Mouse (Mus musculus): Measurements from ENCODE around the gene Fbxl8. TPM values are rescaled to one million over a fixed set of nuclear protein-coding genes. Genes with fewer than 3 reads are reported as not detected.

The Fbxl8 gene
- polyA plus RNA-seq, 1 experiment from 2014 or later = 2.6 TPM

DNA sequence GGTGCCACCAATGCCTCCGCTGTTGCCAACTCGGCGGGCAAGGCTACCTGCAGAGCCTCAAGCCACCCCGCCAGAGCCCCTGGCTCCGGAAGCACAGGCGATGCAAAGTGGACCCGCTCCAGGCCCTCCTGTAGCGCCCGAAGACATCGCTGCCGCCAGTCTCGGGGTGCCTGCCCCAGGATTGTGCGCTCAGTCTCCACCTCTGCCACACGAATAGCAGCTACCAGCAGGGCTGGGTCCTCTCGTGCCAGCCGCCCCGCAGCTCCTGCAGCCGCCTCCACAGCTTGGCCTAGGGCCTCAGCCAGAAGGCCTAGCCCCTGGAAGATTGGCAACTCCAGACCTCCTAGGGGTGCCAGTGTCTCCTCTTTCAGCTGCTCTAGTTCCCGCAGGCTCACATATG is 29.0 kb downstream of the Fbxl8 start:
- no peak overlapping the region for H3K9ac ChIP-seq
- WGBS = 60% methylated on average over 19 of the region's 19 CpGs
- H3K4me1 ChIP-seq (replicated peaks) = peaks cover 38% of the 10 kb centered on the region
- no peak overlapping the region for H3K27ac ChIP-seq (ENCODE audit: poor library complexity, severe bottlenecking)
- no peaks in the 10 kb centered on the region for H3K36me3 ChIP-seq
- no peak overlapping the region for H3K4me2 ChIP-seq
- H3K4me3 ChIP-seq = no peak overlapping the region
- no peak for ATAC-seq (ENCODE audit: insufficient number of reproducible peaks, low FRiP score)
- H3K9me3 ChIP-seq (replicated peaks) = no peaks in the 10 kb centered on the region
- peaks cover 27% of the 10 kb centered on the region for H3K27me3 ChIP-seq (replicated peaks)

DNA sequence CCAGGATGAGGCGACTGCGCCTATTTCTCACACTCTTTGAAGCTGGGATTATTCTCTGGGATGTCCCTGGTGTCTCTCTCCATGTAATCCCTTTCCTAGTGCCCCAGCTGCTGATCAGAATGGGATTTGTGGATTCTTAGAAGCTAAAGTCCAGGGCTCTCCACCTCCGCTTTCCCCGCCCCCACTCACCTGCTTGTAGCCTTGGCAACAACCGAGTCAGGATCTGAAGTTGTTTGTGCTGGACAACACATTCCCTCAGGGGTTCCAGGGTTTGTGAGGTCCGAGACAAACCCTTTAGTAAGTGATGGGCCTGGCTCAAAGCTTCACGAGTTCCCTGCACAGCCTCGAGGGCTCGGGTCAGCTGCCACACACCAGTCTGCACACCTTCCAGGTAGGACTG is 30.3 kb downstream of the Fbxl8 start:
- Histone ChIP-seq H3K9ac (peak overlapping the region; percentile 58; the same call in 1 of the 2 replicates), H3K4me3 (peak overlapping the region; percentile 32), H3K36me3 (peaks cover 11% of the 10 kb centered on the region), H3K27ac (ENCODE audit: poor library complexity, severe bottlenecking) (no peak overlapping the region), H3K27me3 (replicated peaks) (peaks cover 27% of the 10 kb centered on the region), H3K4me2 (peak overlapping the region; percentile 58), H3K4me1 (replicated peaks) (peaks cover 41% of the 10 kb centered on the region), H3K9me3 (replicated peaks) (no peaks in the 10 kb centered on the region)
- ATAC-seq (ENCODE audit: insufficient number of reproducible peaks, low FRiP score) = no peak
- WGBS = 56% methylated on average over 9 of the region's 9 CpGs

DNA sequence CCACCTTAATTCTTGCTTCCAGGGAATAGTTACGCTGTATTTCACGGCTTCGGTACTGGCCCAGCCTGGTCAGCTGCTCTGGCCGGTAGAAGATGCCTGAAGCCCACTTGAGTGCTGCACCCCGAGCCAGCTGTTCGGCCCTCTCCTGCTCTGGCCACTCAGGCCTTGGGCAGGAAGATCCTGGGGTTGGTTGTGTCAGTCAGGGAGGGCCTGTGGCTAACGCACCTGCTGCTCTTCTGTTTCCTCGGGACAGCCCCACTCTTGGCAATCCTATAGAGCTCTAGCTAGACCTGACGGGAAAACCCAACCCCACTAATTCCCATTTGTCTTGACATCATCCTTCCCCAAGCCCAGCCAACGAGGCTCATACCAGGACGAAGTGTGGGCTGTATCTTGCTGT is 30.8 kb downstream of the Fbxl8 start:
- peak overlapping the region; percentile 45 for H3K27ac ChIP-seq (ENCODE audit: poor library complexity, severe bottlenecking)
- H3K9me3 ChIP-seq (replicated peaks) = no peaks in the 10 kb centered on the region
- H3K9ac ChIP-seq = peak overlapping the region; percentile 58; the same call in 1 of the 2 replicates
- H3K4me1 ChIP-seq (replicated peaks) = peaks cover 38% of the 10 kb centered on the region
- whole genome bisulfite sequencing = 60% methylated on average over 11 of the region's 11 CpGs
- peak overlapping the region; percentile 32 for H3K4me3 ChIP-seq
- H3K36me3 ChIP-seq = peaks cover 16% of the 10 kb centered on the region
- peak overlapping the region; percentile 58 for H3K4me2 ChIP-seq
- peaks cover 24% of the 10 kb centered on the region for H3K27me3 ChIP-seq (replicated peaks)
- no peak for ATAC-seq (ENCODE audit: insufficient number of reproducible peaks, low FRiP score)

DNA sequence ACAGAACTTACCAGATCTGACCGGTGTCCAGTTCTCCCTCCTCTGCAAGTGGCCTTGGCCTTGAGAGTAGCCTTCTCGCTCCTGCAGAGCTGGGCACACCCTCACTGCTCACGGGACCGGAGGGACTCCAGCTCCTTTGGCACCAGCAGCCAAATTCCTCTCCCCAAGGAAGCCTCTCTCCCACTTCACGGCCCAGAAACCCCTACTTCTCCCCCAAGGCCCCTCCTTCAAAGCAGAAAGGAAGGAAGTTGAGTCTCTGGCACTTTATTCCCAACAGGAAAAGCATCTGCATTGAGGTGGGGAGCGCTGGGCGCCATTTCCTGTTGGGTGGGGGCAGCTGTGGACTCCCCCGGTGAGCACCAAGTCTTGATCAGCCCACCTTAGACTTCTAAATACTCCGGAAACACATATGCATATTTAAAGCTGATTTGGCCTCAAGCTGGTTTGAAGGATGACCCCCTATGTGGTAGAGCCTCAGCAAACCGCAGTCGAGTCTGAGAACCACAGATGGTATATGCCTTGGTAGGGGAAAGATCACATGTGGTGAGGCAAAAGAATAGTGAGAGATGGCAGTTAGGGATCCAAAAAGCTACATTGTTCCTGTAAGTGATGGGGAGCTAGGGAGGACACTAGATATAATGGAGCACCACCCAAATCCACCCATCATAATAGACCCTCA is 31.6 kb downstream of the Fbxl8 start, which contains the start of gene Exoc3l:
Gene Exoc3l (minus strand): TSS at position 207 of the 679 bp plus-strand sequence.
- H3K27me3 ChIP-seq (replicated peaks) = peaks cover 18% of the 10 kb centered on the region
- H3K9me3 ChIP-seq (replicated peaks) = no peaks in the 10 kb centered on the region
- H3K27ac ChIP-seq (ENCODE audit: poor library complexity, severe bottlenecking) = peak within 1 kb of the TSS; percentile 48
- no peak for ATAC-seq (ENCODE audit: insufficient number of reproducible peaks, low FRiP score)
- H3K4me1 ChIP-seq (replicated peaks) = peaks cover 31% of the 10 kb centered on the region
- peak within 1 kb of the TSS; percentile 87 for H3K4me3 ChIP-seq
- peak within 1 kb of the TSS; percentile 84 for H3K4me2 ChIP-seq
- peak within 1 kb of the TSS; percentile 58; the same call in 1 of the 2 replicates for H3K9ac ChIP-seq
- 36% methylated on average over 11 of the region's 11 CpGs for WGBS
- H3K36me3 ChIP-seq = peaks cover 24% of the 10 kb centered on the region

DNA sequence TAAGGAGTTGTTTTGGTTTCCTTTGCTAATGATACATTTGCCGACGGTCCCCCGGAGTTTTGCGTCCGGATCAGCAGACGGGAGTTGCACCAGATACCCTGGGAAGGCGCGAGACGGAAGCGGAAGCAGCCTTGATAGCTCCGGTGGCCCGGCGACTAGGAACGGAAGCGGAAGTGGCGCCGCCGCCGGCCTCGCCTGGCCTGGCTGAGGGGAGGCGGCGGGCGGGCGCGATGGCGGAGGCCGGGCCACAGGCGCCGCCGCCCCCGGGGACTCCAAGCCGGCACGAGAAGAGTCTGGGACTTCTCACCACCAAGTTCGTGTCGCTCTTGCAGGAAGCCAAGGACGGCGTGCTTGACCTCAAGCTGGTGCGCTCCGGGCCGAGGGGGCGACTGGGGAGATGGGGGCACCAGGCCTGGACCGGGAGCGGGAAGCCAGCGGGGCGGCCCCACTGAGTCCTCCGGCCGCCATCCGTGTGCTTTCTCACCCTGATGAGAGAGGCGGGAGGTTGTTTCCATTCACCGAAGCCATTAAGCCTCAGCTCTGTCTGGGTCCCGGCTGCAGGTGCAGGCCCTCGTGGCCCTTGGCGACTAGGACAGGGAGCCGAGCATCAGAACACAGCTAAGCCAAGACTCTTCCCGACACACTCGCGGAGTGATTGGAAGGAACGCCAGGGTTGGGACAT is 33.2 kb downstream of the Fbxl8 start, which contains the start of gene E2f4:
Gene E2f4 (plus strand): TSS at position 153 of the 682 bp plus-strand sequence.
- Histone ChIP-seq H3K4me1 (replicated peaks) (peaks cover 31% of the 10 kb centered on the region), H3K27me3 (replicated peaks) (peaks cover 14% of the 10 kb centered on the region), H3K9ac (peak within 1 kb of the TSS; percentile 90), H3K9me3 (replicated peaks) (no peaks in the 10 kb centered on the region), H3K27ac (ENCODE audit: poor library complexity, severe bottlenecking) (peak within 1 kb of the TSS; percentile 59), H3K36me3 (peaks cover 38% of the 10 kb centered on the region), H3K4me3 (peak within 1 kb of the TSS; percentile 87), H3K4me2 (peak within 1 kb of the TSS; percentile 84)
- 0% methylated on average over 53 of the region's 58 CpGs for WGBS
- ATAC-seq (ENCODE audit: insufficient number of reproducible peaks, low FRiP score) = peak; percentile 86

DNA sequence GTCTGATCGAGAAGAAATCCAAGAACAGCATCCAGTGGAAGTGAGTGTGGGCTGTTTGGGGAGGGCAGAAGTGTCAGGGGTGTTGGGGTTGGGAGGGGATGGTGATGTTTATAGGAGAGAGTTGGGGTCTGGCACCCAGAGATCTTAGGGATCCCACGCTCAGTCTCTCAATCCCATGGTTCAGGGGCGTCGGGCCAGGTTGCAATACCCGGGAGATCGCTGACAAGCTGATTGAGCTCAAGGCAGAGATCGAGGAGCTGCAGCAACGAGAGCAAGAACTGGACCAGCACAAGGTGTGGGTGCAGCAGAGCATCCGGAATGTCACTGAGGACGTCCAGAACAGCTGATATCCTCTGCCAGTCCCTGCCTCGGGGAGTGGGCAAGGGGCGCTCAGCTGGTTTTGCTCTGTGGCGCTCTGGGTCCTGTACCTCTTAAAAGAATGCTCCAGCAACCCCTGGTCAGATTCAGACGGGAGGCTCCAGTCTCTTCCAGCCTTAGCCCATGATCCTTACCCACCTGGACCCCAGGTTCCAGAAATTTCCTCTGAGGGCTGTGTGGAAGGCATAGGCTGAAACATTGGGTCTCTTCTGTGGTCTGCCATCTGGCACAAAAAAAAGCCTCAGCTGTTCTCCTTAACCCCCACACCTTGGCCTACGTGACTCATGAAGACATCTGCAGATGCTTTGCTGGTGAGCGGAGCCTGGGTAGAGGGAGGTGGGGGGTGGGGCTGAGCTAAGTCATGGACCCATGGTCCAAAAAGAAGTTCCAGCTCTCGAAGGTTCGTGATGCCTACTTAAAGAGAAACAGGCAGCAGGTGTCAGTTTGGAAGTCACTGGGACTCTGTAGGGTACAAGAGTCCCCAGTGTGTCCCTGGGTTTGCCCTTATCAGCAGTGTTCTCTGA is 34.2 kb downstream of the Fbxl8 start:
- ATAC-seq (ENCODE audit: insufficient number of reproducible peaks, low FRiP score) = no peak
- H3K27ac ChIP-seq (ENCODE audit: poor library complexity, severe bottlenecking) = no peak overlapping the region

DNA sequence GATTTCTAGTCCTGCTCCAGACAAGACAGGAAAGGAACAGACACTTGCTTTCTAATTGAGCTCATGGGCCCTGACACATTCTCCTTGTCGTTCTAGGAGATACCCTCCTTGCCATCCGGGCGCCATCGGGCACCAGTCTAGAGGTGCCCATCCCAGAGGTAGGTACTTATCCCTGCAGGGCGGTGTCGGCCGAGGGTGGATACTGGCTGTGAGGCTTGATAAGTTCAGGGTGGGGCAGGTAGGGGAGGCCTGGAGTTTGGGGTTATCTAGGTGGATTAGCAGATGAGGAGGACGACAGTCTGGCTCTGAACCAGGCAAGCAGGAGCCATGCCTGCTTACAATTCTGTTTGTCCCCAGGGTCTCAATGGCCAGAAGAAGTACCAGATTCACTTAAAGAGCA is 35.5 kb downstream of the Fbxl8 start:
- H3K9ac ChIP-seq = no peak overlapping the region
- 76% methylated on average over 8 of the region's 8 CpGs for WGBS
- no peaks in the 10 kb centered on the region for H3K27me3 ChIP-seq (replicated peaks)
- peaks cover 43% of the 10 kb centered on the region for H3K4me1 ChIP-seq (replicated peaks)
- 0 out of 2 replicates have a peak, but pooled peaks have one; percentile 58 for ATAC-seq (ENCODE audit: insufficient number of reproducible peaks, low FRiP score)
- H3K4me3 ChIP-seq = no peak overlapping the region
- peaks cover 60% of the 10 kb centered on the region for H3K36me3 ChIP-seq
- peak overlapping the region; percentile 22 for H3K4me2 ChIP-seq
- no peak overlapping the region for H3K27ac ChIP-seq (ENCODE audit: poor library complexity, severe bottlenecking)
- H3K9me3 ChIP-seq (replicated peaks) = no peaks in the 10 kb centered on the region

More for the DNA sequence above, 34.2 kb downstream of the Fbxl8 start:
- WGBS = 42% methylated on average over 18 of the region's 18 CpGs
- H3K9ac ChIP-seq = peak overlapping the region; percentile 90
- no peaks in the 10 kb centered on the region for H3K9me3 ChIP-seq (replicated peaks)
- peak overlapping the region; percentile 87 for H3K4me3 ChIP-seq
- peaks cover 33% of the 10 kb centered on the region for H3K4me1 ChIP-seq (replicated peaks)
- peak overlapping the region; percentile 84 for H3K4me2 ChIP-seq
- H3K27me3 ChIP-seq (replicated peaks) = peaks cover 4% of the 10 kb centered on the region
- H3K36me3 ChIP-seq = peaks cover 47% of the 10 kb centered on the region

DNA sequence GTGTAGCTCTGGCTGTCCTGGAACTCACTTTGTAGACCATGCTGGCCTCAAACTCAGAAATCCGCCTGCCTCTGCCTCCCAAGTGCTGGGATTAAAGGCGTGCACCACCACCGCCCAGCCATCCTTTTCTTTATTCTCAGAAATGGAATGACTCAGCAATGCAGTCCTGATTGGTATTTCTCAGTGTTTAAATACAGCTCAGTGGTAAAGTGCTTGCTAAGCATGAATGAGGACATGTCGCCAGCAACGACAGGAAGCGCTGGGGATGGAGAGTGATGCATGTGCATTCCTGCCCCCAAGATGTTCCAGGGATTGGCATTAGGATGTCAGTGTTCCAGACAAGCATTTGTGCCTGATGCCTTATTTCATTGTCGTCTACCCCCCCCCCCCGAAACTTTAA is 38.9 kb downstream of the Fbxl8 start:
- Histone ChIP-seq H3K36me3 (peaks cover 76% of the 10 kb centered on the region), H3K4me3 (no peak overlapping the region), H3K27ac (ENCODE audit: poor library complexity, severe bottlenecking) (no peak overlapping the region), H3K9ac (no peak overlapping the region), H3K4me2 (no peak overlapping the region), H3K9me3 (replicated peaks) (no peaks in the 10 kb centered on the region), H3K4me1 (replicated peaks) (peaks cover 49% of the 10 kb centered on the region), H3K27me3 (replicated peaks) (no peaks in the 10 kb centered on the region)
- ATAC-seq (ENCODE audit: insufficient number of reproducible peaks, low FRiP score) = no peak
- WGBS = 86% methylated on average over 8 of the region's 8 CpGs

DNA sequence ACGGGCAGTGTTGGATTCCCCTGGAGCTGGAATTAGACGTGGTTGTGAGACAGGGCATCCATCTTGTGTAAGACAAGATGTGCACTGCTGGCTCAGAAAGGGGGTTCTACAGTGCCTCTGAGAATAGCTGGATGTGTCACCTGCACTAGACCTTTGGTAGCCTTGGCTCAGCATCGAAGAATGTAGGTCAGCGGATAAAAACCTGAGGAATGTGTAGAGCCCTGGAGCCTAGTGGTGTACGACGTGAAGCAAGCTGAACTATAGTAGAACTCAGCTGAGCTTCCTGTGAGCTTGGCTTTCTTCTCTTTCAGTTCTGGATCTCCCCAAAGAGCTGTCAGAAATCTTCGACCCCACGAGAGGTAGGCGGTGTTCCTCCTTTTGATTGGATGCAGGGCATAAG is 39.4 kb downstream of the Fbxl8 start:
- Histone ChIP-seq H3K27me3 (replicated peaks) (no peaks in the 10 kb centered on the region), H3K4me2 (no peak overlapping the region), H3K9me3 (replicated peaks) (no peaks in the 10 kb centered on the region), H3K27ac (ENCODE audit: poor library complexity, severe bottlenecking) (peak overlapping the region; percentile 53; the same call in 1 of the 2 replicates), H3K9ac (no peak overlapping the region), H3K36me3 (peaks cover 76% of the 10 kb centered on the region), H3K4me1 (replicated peaks) (peaks cover 44% of the 10 kb centered on the region), H3K4me3 (no peak overlapping the region)
- ATAC-seq (ENCODE audit: insufficient number of reproducible peaks, low FRiP score) = no peak
- WGBS = 70% methylated on average over 9 of the region's 9 CpGs

DNA sequence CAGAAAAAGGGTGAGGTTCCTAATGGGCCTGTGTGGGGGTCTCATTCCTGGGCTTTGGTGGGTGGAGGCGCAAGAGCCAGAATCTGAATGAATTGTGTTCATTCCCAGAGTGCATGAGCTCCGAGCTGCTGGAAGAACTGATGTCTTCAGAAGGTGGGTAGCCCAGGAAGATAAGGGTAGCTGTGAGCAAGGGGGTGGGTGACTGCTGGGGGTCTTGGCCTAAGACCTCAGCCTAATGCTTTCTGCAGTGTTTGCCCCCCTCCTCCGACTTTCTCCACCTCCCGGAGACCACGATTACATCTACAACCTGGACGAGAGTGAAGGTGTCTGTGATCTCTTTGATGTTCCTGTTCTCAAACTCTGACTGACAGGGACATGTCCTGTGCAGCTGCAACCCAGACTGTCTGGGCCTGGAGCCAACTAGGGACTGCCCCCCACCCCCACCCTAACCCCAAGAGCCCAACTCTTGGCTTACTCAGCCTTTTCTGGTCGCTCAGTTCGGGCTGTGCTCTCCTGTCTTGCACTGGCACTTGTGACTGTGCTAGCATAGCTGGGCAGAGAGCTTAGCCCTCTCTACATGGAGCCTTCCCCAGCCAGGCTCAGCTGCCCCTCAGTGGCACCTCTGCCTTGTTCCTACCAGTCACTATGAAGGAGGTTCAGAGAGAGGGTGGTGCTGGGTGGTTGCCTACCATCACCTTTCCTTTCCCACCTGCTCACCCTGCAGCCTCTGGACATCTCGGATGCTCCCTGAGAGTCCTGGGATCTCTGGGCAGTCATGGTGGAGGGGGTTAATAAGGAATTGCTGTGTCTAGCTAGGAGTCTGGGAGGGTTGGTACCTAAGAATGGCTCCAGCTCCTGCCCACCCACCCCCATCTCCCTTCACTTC is 40.1 kb downstream of the Fbxl8 start:
- Histone ChIP-seq H3K4me3 (no peak overlapping the region), H3K4me1 (replicated peaks) (peaks cover 40% of the 10 kb centered on the region), H3K4me2 (no peak overlapping the region), H3K27ac (ENCODE audit: poor library complexity, severe bottlenecking) (peak overlapping the region; percentile 53; the same call in 1 of the 2 replicates), H3K27me3 (replicated peaks) (no peaks in the 10 kb centered on the region), H3K9me3 (replicated peaks) (no peaks in the 10 kb centered on the region), H3K36me3 (peaks cover 76% of the 10 kb centered on the region), H3K9ac (0 out of 2 replicates have a peak overlapping the region, but pooled peaks have one; percentile 3)
- WGBS = 52% methylated on average over 9 of the region's 9 CpGs
- peak; percentile 18; the same call in 1 of the 2 replicates for ATAC-seq (ENCODE audit: insufficient number of reproducible peaks, low FRiP score)
